Mouse (Mus musculus) heart, postnatal 0 days (tissue): ENCODE measurements around the gene Marc2.

Source experiments
- CTCF ChIP-seq: IDR thresholded peaks from 2 replicates; pipeline ENCODE4 v1.5.1; 2016; ENCODE audit warnings: antibody characterized with exemption, control low read depth, low read depth
- EP300 ChIP-seq: IDR thresholded peaks from 2 replicates; pipeline ENCODE4 v1.6.1; 2016; ENCODE audit warnings: antibody characterized with exemption, low read depth

DNA sequence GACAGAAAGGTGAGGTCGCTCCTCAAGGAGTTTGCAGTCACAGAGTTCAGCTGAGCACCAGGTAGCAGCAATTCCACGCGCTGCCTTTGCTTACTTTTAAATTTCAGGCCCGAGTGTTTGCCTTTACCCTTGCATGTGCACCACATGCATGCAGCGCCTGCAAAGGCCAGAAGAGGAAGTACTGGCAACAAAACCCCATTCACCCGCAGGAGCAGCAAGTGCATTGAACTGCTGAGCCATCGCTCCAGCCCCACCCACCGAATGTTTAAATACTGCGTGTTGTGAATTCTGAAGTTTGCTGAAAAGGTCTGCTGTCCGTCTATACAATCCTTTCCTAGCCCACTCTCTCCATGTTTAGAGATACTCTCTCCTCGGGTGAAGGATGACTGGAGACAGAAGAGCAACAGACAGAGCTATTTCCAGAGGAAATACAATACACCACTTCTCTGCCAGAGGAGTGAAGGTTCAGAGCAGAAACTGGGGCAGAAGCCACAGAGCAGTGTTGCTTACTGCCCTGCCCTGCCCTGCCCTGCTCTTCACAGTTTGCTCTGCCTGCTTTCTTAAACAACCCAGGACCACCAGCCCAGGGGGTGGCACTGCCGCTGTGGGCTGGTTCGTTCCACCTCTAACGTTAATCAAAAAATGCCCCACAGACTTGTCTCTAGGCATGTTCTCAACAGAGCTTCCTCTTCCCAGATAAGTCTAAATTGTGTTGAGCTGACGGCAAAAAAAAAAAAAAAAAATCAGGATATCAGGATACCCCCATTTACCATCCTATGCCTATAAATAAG, 38.4 kb downstream of the Marc2 start:
- TF ChIP-seq EP300 = no peak
- TF ChIP-seq CTCF = no peak
